8 mouse cellular contexts compared by ENCODE assay signal in genomic region chr11:105180471-105181091, GRCm38 (mm10). TPM values are rescaled to one million over a fixed set of nuclear protein-coding genes. Genes with fewer than 3 reads are reported as not detected.
DNase-seq lines count a peak whose midpoint lies in the region; ATAC-seq and TF ChIP-seq lines count a peak whose summit lies in the region.

No protein-coding gene starts in this region.

- H3K9ac ChIP-seq in intestine, postnatal 0 days (ENCODE audit: low read depth, low read length) = peak overlapping the region; percentile 100
- peak overlapping the region; percentile 94 for H3K9ac ChIP-seq in midbrain, embryonic 16.5 days (ENCODE audit: low read depth, low read length)

- peaks cover 8% of the 10 kb centered on the region for H3K36me3 ChIP-seq in intestine, postnatal 0 days (ENCODE audit: control insufficient read depth, insufficient read depth)
- peaks cover 8% of the 10 kb centered on the region; the same call in 1 of the 2 replicates for H3K36me3 ChIP-seq in midbrain, embryonic 16.5 days (ENCODE audit: control insufficient read depth, insufficient read depth, low read length)
- peaks cover 4% of the 10 kb centered on the region; the same call in 1 of the 2 replicates for H3K36me3 ChIP-seq in splenic B cell, adult 2 months (ENCODE audit: control insufficient read depth, insufficient read depth, low read length, poor library complexity, severe bottlenecking)

- TF ChIP-seq CTCF in intestine, postnatal 0 days (IDR thresholded peaks at IDR 0.05; ENCODE audit: low read depth) = no peak

- H3K9me3 ChIP-seq in intestine, postnatal 0 days (ENCODE audit: control insufficient read depth) = no peaks in the 10 kb centered on the region
- H3K9me3 ChIP-seq in midbrain, embryonic 16.5 days (replicated peaks; ENCODE audit: control insufficient read depth, low read length, poor library complexity, severe bottlenecking) = no peaks in the 10 kb centered on the region

- H3K27ac ChIP-seq in intestine, postnatal 0 days (ENCODE audit: low read depth, low read length) = peak overlapping the region; percentile 93
- H3K27ac ChIP-seq in midbrain, embryonic 16.5 days (ENCODE audit: low read length) = peak overlapping the region; percentile 94

- peak; percentile 13 for ATAC-seq in granulocyte monocyte progenitor cell, adult 5-6 weeks (replicated peaks; ENCODE audit: poor library complexity, severe bottlenecking)
- ATAC-seq in intestine, postnatal 0 days = no peak; the same call in 1 of the 2 replicates
- peak; percentile 56 for ATAC-seq in midbrain, embryonic 16.5 days

- peaks cover 5% of the 10 kb centered on the region; the same call in 1 of the 2 replicates for H3K4me1 ChIP-seq in intestine, postnatal 0 days (replicated peaks; ENCODE audit: control insufficient read depth, insufficient read depth, low read length)
- H3K4me1 ChIP-seq in midbrain, embryonic 16.5 days (ENCODE audit: control insufficient read depth, insufficient read depth, low read length) = peaks cover 28% of the 10 kb centered on the region

- DNase-seq in 416B (ENCODE audit: low read depth) (peak; percentile 28), liver (peak; percentile 62)
- peak; percentile 36 to 50 for DNase-seq in adrenal gland, adult 18-20 months (ENCODE audit: low spot score in 2 of 2)
- peak; percentile 63 for DNase-seq in embryo, embryonic 9.5 days (ENCODE audit: extremely low spot score)
- DNase-seq in splenic B cell, adult 2 months (ENCODE audit: low read depth, low spot score) = peak; percentile 50

- peak overlapping the region; percentile 94 for H3K4me2 ChIP-seq in intestine, postnatal 0 days (replicated peaks; ENCODE audit: low read depth)
- peak overlapping the region; percentile 85 for H3K4me2 ChIP-seq in midbrain, embryonic 16.5 days (ENCODE audit: low read length)

- under 1% methylated on average over 35 of the region's 35 CpGs for WGBS in intestine, postnatal 0 days
- under 1% methylated on average over 35 of the region's 35 CpGs for WGBS in midbrain, embryonic 16.5 days

- no peaks in the 10 kb centered on the region for H3K27me3 ChIP-seq in intestine, postnatal 0 days (replicated peaks; ENCODE audit: control insufficient read depth, insufficient read depth, low read length)
- H3K27me3 ChIP-seq in midbrain, embryonic 16.5 days (ENCODE audit: control insufficient read depth, insufficient read depth, low read depth, low read length) = no peaks in the 10 kb centered on the region
- no peaks in the 10 kb centered on the region for H3K27me3 ChIP-seq in splenic B cell, adult 2 months (ENCODE audit: control insufficient read depth, insufficient read depth, low read length, poor library complexity, severe bottlenecking)

- H3K4me3 ChIP-seq in intestine, postnatal 0 days (ENCODE audit: low read depth, low read length) = peak overlapping the region; percentile 87
- H3K4me3 ChIP-seq in midbrain, embryonic 16.5 days (ENCODE audit: low read depth, low read length) = peak overlapping the region; percentile 94

RNA-seq across cellular contexts. Expression of gene Tlk2, which starts 2.0 kb away (rescaled TPM):
- total RNA-seq in adrenal gland, adult 18-20 months (2021) = 10 to 100 TPM; 47.8 to 51.5 TPM
- 41.2 and 62.9 TPM in 2 replicates for total RNA-seq in granulocyte monocyte progenitor cell, adult 5-6 weeks (2014; fragmentation: Nextera tagmentation)
- 43.8 and 63.4 TPM in 2 replicates for total RNA-seq in granulocyte monocyte progenitor cell, adult 5-6 weeks (2017)
- 8.8 and 8.9 TPM in 2 replicates for polyA plus RNA-seq in intestine, postnatal 0 days (2015; fragmentation: Nextera tagmentation; extraction: Ambion mirVana)
- polyA plus RNA-seq in midbrain, embryonic 16.5 days (2015; fragmentation: Nextera tagmentation; extraction: Ambion mirVana) = 18.7 and 19.7 TPM in 2 replicates

RNA-seq across cellular contexts. Expression of gene Gm10842, which starts 33.9 kb away (rescaled TPM):
- total RNA-seq in adrenal gland, adult 18-20 months (2021) = not detected
- not detected in 2 replicates for total RNA-seq in granulocyte monocyte progenitor cell, adult 5-6 weeks (2014; fragmentation: Nextera tagmentation)
- 3.1 TPM in 1 of 2 replicates, not detected in the other for total RNA-seq in granulocyte monocyte progenitor cell, adult 5-6 weeks (2017)
- not detected in 2 replicates for polyA plus RNA-seq in intestine, postnatal 0 days (2015; fragmentation: Nextera tagmentation; extraction: Ambion mirVana)
- not detected in 2 replicates for polyA plus RNA-seq in midbrain, embryonic 16.5 days (2015; fragmentation: Nextera tagmentation; extraction: Ambion mirVana)

RNA-seq across cellular contexts. Expression of gene Mettl2, which starts 54.4 kb away (rescaled TPM):
- total RNA-seq in adrenal gland, adult 18-20 months (2021) = 10 to 100 TPM; 23.0 to 23.9 TPM
- total RNA-seq in granulocyte monocyte progenitor cell, adult 5-6 weeks (2014; fragmentation: Nextera tagmentation) = 24.2 and 31.4 TPM in 2 replicates
- total RNA-seq in granulocyte monocyte progenitor cell, adult 5-6 weeks (2017) = 19.8 and 30.5 TPM in 2 replicates
- 9.3 and 11.0 TPM in 2 replicates for polyA plus RNA-seq in intestine, postnatal 0 days (2015; fragmentation: Nextera tagmentation; extraction: Ambion mirVana)
- polyA plus RNA-seq in midbrain, embryonic 16.5 days (2015; fragmentation: Nextera tagmentation; extraction: Ambion mirVana) = 29.1 and 32.5 TPM in 2 replicates
